Mouse (Mus musculus) MEL (cell line): ENCODE measurements at regions not wholly inside any gene's neighbourhood (a gene's known extent, or its start where the extent isn't known, plus 50 kb on each side); places are given as distances from the start of the nearest gene placed in this dataset.

Experiments
- DNase-seq: peaks from one replicate; pipeline ENCODE4 v3.0.0; 2011; ENCODE audit warnings: low read depth, low spot score
- H3K27ac ChIP-seq: 2 replicates; pipeline ENCODE4 v1.5.1; 2012; ENCODE audit warnings: low read depth, mild to moderate bottlenecking, control low read depth, low read length, moderate library complexity; ENCODE audit not compliant: control insufficient read depth
- H3K27me3 ChIP-seq, 2 experiments: fragments of 150-350 bp in 1 of 2; sonication (generic) in 1 of 2; 2 replicates each; pipeline ENCODE4 v1.6.1; 2012; ENCODE audit warnings: low read length in 2 of 2, mild to moderate bottlenecking in 2 of 2, improper control_type of control experiment in 1 of 2, moderate library complexity in 1 of 2; ENCODE audit not compliant: insufficient read depth in 2 of 2, control insufficient read depth in 1 of 2
- H3K36me3 ChIP-seq, 2 experiments: 2 replicates each; pipeline ENCODE4 v1.6.1; 2012 to 2014; ENCODE audit warnings: low read length in 2 of 2, improper control_type of control experiment in 1 of 2, inconsistent platforms in 1 of 2, mild to moderate bottlenecking in 1 of 2; ENCODE audit not compliant: insufficient read depth in 2 of 2, control insufficient read depth in 1 of 2
- H3K4me1 ChIP-seq, 2 experiments: fragments of 150-350 bp in 1 of 2; sonication (generic) in 1 of 2; 2 replicates each; pipeline ENCODE4 v1.6.1; 2012; ENCODE audit warnings: low read length in 2 of 2, improper control_type of control experiment in 1 of 2, mild to moderate bottlenecking in 1 of 2; ENCODE audit not compliant: insufficient read depth in 2 of 2, control insufficient read depth in 1 of 2
- H3K4me3 ChIP-seq, 2 experiments: fragments of 150-350 bp in 1 of 2; sonication (generic) in 1 of 2; 2 replicates each; pipeline ENCODE4 v1.5.1; 2012; ENCODE audit warnings: low read depth in 2 of 2, low read length in 2 of 2, mild to moderate bottlenecking in 2 of 2, moderate library complexity in 2 of 2, control low read depth in 1 of 2, improper control_type of control experiment in 1 of 2; ENCODE audit not compliant: control insufficient read depth in 1 of 2, insufficient read depth in 1 of 2
- H3K79me2 ChIP-seq: 2 replicates; pipeline ENCODE4 v1.6.1; 2012; ENCODE audit warnings: mild to moderate bottlenecking, low read length, moderate library complexity; ENCODE audit not compliant: control insufficient read depth, poor library complexity, insufficient read depth
- H3K9ac ChIP-seq: 2 replicates; pipeline ENCODE4 v1.6.1; 2012; ENCODE audit warnings: low read depth, mild to moderate bottlenecking, control low read depth, low read length, moderate library complexity; ENCODE audit not compliant: control insufficient read depth, poor library complexity, severe bottlenecking
- H3K9me3 ChIP-seq: fragments of 150-350 bp; sonication (generic); replicated peaks from 2 replicates; pipeline ENCODE4 v1.6.1; 2012; ENCODE audit warnings: mild to moderate bottlenecking, low read length, improper control_type of control experiment, moderate library complexity; ENCODE audit not compliant: insufficient read depth
- BHLHE40 ChIP-seq: IDR thresholded peaks from 2 replicates; pipeline ENCODE4 v1.6.1; 2012; ENCODE audit warnings: low read depth, mild to moderate bottlenecking, inconsistent platforms, low read length, improper control_type of control experiment, borderline replicate concordance
- CHD1 ChIP-seq: IDR thresholded peaks from 2 replicates; pipeline ENCODE4 v1.6.1; 2012; ENCODE audit warnings: low read depth, mild to moderate bottlenecking, inconsistent platforms, low read length, improper control_type of control experiment
- E2F4 ChIP-seq: IDR thresholded peaks from 2 replicates; pipeline ENCODE4 v1.6.1; 2011; ENCODE audit warnings: low read depth, low read length, improper control_type of control experiment, borderline replicate concordance
- ELF1 ChIP-seq: IDR thresholded peaks from 2 replicates; pipeline ENCODE4 v1.6.1; 2014; ENCODE audit warnings: low read depth, mild to moderate bottlenecking, inconsistent platforms, low read length, improper control_type of control experiment, moderate library complexity
- EP300 ChIP-seq, 2 experiments: IDR thresholded peaks; 2 replicates each; pipeline ENCODE4 v1.6.1; 2011; ENCODE audit warnings: improper control_type of control experiment in 2 of 2, low read length in 2 of 2, low read depth in 1 of 2, mild to moderate bottlenecking in 1 of 2
- MAX ChIP-seq: IDR thresholded peaks from 2 replicates; pipeline ENCODE4 v1.6.1; 2011; ENCODE audit warnings: low read length, improper control_type of control experiment
- MAZ ChIP-seq: IDR thresholded peaks from 2 replicates; pipeline ENCODE4 v1.6.1; 2012; ENCODE audit warnings: low read depth, mild to moderate bottlenecking, inconsistent platforms, low read length, improper control_type of control experiment
- MEF2A ChIP-seq: IDR thresholded peaks from 2 replicates; pipeline ENCODE4 v1.6.1; 2014; ENCODE audit warnings: low read depth, mild to moderate bottlenecking, inconsistent platforms, low read length, improper control_type of control experiment; ENCODE audit not compliant: poor library complexity, insufficient replicate concordance, severe bottlenecking; ENCODE audit errors: extremely low read depth
- MXI1 ChIP-seq: IDR thresholded peaks from 2 replicates; pipeline ENCODE4 v1.6.1; 2011; ENCODE audit warnings: mild to moderate bottlenecking, low read depth, low read length, improper control_type of control experiment
- MYC ChIP-seq: IDR thresholded peaks from 2 replicates; pipeline ENCODE4 v1.6.1; 2011; ENCODE audit warnings: low read depth, mild to moderate bottlenecking, low read length, improper control_type of control experiment, moderate library complexity
- NELFE ChIP-seq: IDR thresholded peaks from 2 replicates; pipeline ENCODE4 v1.6.1; 2011; ENCODE audit warnings: low read depth, low read length, improper control_type of control experiment
- NRF1 ChIP-seq: IDR thresholded peaks from 2 replicates; pipeline ENCODE4 v1.6.1; 2014; ENCODE audit warnings: low read depth, mild to moderate bottlenecking, inconsistent platforms, low read length, improper control_type of control experiment, moderate library complexity; ENCODE audit not compliant: poor library complexity, insufficient read depth, severe bottlenecking
- POLR2A ChIP-seq, 2 experiments: IDR thresholded peaks; 2 replicates each; pipeline ENCODE4 v1.6.1; 2011 to 2012; ENCODE audit warnings: low read length in 2 of 2, mild to moderate bottlenecking in 2 of 2, control low read depth in 1 of 2, improper control_type of control experiment in 1 of 2, low read depth in 1 of 2, moderate library complexity in 1 of 2; ENCODE audit not compliant: control insufficient read depth in 1 of 2, insufficient read depth in 1 of 2, poor library complexity in 1 of 2
- POLR2AphosphoS2 ChIP-seq: IDR thresholded peaks from 2 replicates; pipeline ENCODE4 v1.6.1; 2011; ENCODE audit warnings: low read length, improper control_type of control experiment
- SIN3A ChIP-seq: IDR thresholded peaks from 2 replicates; pipeline ENCODE4 v1.6.1; 2012; ENCODE audit warnings: low read length, improper control_type of control experiment, inconsistent platforms
- TAL1 ChIP-seq: IDR thresholded peaks from 2 replicates; pipeline ENCODE4 v1.6.1; 2012; ENCODE audit warnings: mild to moderate bottlenecking, inconsistent platforms, low read length, moderate library complexity, mixed read lengths
- TBP ChIP-seq: IDR thresholded peaks from 2 replicates; pipeline ENCODE4 v1.8.0; 2011; ENCODE audit warnings: low read depth, low read length, improper control_type of control experiment
- TCF12 ChIP-seq: IDR thresholded peaks from 2 replicates; pipeline ENCODE4 v1.6.1; 2014; ENCODE audit warnings: low read depth, mild to moderate bottlenecking, inconsistent platforms, low read length, improper control_type of control experiment, moderate library complexity
- UBTF ChIP-seq: IDR thresholded peaks from 2 replicates; pipeline ENCODE4 v1.6.1; 2012; ENCODE audit warnings: low read depth, mild to moderate bottlenecking, inconsistent platforms, low read length, improper control_type of control experiment, moderate library complexity, borderline replicate concordance; ENCODE audit not compliant: insufficient read depth
- USF1 ChIP-seq: IDR thresholded peaks from 2 replicates; pipeline ENCODE4 v1.6.1; 2014; ENCODE audit warnings: low read depth, mild to moderate bottlenecking, inconsistent platforms, low read length, improper control_type of control experiment, moderate library complexity
- ZC3H11A ChIP-seq: IDR thresholded peaks from 2 replicates; pipeline ENCODE4 v1.6.1; 2012; ENCODE audit warnings: low read depth, mild to moderate bottlenecking, inconsistent platforms, low read length, improper control_type of control experiment
- ZNF384 ChIP-seq: IDR thresholded peaks from 2 replicates; pipeline ENCODE4 v1.6.1; 2012; ENCODE audit warnings: low read depth, mild to moderate bottlenecking, inconsistent platforms, low read length, improper control_type of control experiment

DNA sequence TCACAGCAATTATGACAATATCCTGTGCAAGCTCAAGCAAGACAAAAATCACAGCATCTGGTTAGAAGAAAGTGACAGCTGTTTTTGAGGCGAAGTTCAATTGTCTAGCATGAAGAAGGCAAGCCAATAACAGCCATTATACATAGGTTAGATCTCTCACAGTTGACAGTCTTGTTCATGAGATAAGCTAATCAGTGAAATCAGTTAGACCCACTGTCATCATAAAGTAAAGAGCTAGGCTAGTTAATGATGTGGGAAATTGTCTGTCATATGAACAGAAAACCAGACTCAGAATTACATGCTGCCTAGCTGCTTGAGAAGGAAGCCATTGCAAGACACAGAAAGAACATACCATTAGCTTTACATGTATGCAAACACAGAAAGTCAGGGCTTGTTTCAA lies 470.2 kb upstream of the 5930422O12Rik start:
- no peak for DNase-seq
- no peaks in the 10 kb centered on the region for H3K4me1 ChIP-seq
- TF ChIP-seq MEF2A, result no peak
- no peak for TF ChIP-seq CHD1
- TF ChIP-seq ELF1, result no peak
- TF ChIP-seq ZC3H11A, result no peak
- no peak for TF ChIP-seq MAZ
- TF ChIP-seq UBTF, result no peak
- no peak for TF ChIP-seq TAL1
- TF ChIP-seq TCF12, result no peak
- no peak for TF ChIP-seq POLR2A (IDR thresholded peaks at IDR 0.05; ENCODE audit: control insufficient read depth in 1 of 2, insufficient read depth in 1 of 2, low read depth in 1 of 2, low read length in 2 of 2, poor library complexity in 1 of 2)
- no peak for TF ChIP-seq E2F4
- no peak for TF ChIP-seq NELFE
- TF ChIP-seq MAX, result no peak
- TF ChIP-seq USF1, result no peak
- TF ChIP-seq BHLHE40, result no peak
- TF ChIP-seq TBP, result no peak
- TF ChIP-seq EP300 (IDR thresholded peaks at IDR 0.05; ENCODE audit: low read depth in 1 of 2, low read length in 2 of 2), result no peak
- H3K4me3 ChIP-seq, result no peak overlapping the region
- no peak overlapping the region for H3K9ac ChIP-seq
- no peak overlapping the region for H3K27ac ChIP-seq
- no peaks in the 10 kb centered on the region for H3K9me3 ChIP-seq
- H3K36me3 ChIP-seq, result no peaks in the 10 kb centered on the region
- no peaks in the 10 kb centered on the region for H3K79me2 ChIP-seq
- H3K27me3 ChIP-seq, result no peaks in the 10 kb centered on the region

DNA sequence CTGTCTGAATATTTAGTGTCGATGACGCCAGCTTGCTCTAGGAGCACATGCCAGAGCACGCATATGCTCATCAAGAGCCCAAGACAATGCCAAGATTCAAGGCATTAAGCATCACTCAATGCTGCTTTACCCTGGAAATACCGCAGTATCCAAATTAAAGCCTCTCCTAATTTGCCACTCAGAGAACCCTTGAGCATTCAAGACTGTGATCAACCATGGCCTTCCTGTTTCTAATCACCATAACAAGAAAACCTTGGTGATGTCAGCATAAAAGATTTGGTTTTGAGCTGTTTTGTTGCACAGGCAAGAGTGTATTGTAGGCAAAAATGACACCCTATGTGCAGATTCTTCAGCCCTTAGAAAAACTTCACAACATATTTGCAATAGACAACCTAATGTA lies 469.7 kb upstream of the 5930422O12Rik start:
- no peaks in the 10 kb centered on the region for H3K36me3 ChIP-seq
- TF ChIP-seq TBP, result no peak
- TF ChIP-seq SIN3A, result no peak
- TF ChIP-seq POLR2A (IDR thresholded peaks at IDR 0.05; ENCODE audit: control insufficient read depth in 1 of 2, insufficient read depth in 1 of 2, low read depth in 1 of 2, low read length in 2 of 2, poor library complexity in 1 of 2), result no peak
- no peak for TF ChIP-seq NRF1
- TF ChIP-seq MYC, result no peak
- no peak for TF ChIP-seq MXI1
- TF ChIP-seq MAZ, result no peak
- no peak for TF ChIP-seq POLR2AphosphoS2
- TF ChIP-seq TCF12, result no peak
- TF ChIP-seq ZNF384, result no peak
- TF ChIP-seq MEF2A, result no peak
- no peak overlapping the region for H3K27ac ChIP-seq
- no peak overlapping the region for H3K9ac ChIP-seq
- no peak for DNase-seq
- H3K27me3 ChIP-seq, result no peaks in the 10 kb centered on the region
- H3K4me3 ChIP-seq, result no peak overlapping the region
- no peaks in the 10 kb centered on the region for H3K9me3 ChIP-seq
- H3K4me1 ChIP-seq, result no peaks in the 10 kb centered on the region
- H3K79me2 ChIP-seq, result no peaks in the 10 kb centered on the region
